Mouse (Mus musculus): ENCODE measurements at regions not wholly inside any gene's neighbourhood (a gene's known extent, or its start where the extent isn't known, plus 50 kb on each side); places are given as distances from the start of the nearest gene placed in this dataset.

GRCm38 (mm10) chr17:83276000-83276891 lies 61.2 kb downstream of the Pkdcc start:
- Histone ChIP-seq H3K4me1 (ENCODE audit: control insufficient read depth, insufficient read depth, low read length) (peaks cover 10% of the 10 kb centered on the region), H3K4me3 (replicated peaks; ENCODE audit: extremely low read depth, low read depth, low read length) (peak overlapping the region; percentile 50)
- TF ChIP-seq POLR2A (IDR thresholded peaks at IDR 0.05; ENCODE audit: borderline replicate concordance, extremely low read depth, low read depth, low read length) (peak; percentile 91; the same call in 1 of the 2 replicates), CTCF (IDR thresholded peaks at IDR 0.05; ENCODE audit: insufficient read depth, low read length) (no peak)
- DNase-seq: peak; percentile 80
- 1% methylated on average over 64 of the region's 64 CpGs for WGBS

- DNase-seq: peak; percentile 47
- Histone ChIP-seq H3K4me3 (replicated peaks; ENCODE audit: extremely low read depth, low read depth, low read length) (peak overlapping the region; percentile 66), H3K4me1 (ENCODE audit: control insufficient read depth, insufficient read depth, low read length) (peaks cover 10% of the 10 kb centered on the region)
- WGBS: 15% methylated on average over 26 of the region's 26 CpGs
- TF ChIP-seq POLR2A (IDR thresholded peaks at IDR 0.05; ENCODE audit: borderline replicate concordance, extremely low read depth, low read depth, low read length) (peak; percentile 50; the same call in 1 of the 2 replicates), CTCF (IDR thresholded peaks at IDR 0.05; ENCODE audit: insufficient read depth, low read length) (no peak)
Measured at GRCm38 (mm10) chr17:83277117-83277947, 62.2 kb downstream of the Pkdcc start.

GRCm38 (mm10) chr17:83277948-83278924 lies 63.1 kb downstream of the Pkdcc start:
- WGBS: 64% methylated on average over 14 of the region's 14 CpGs

GRCm38 (mm10) chr17:83283328-83283727 lies 67.4 kb upstream of the Eml4 start:
- DNase-seq: no peak
- Histone ChIP-seq H3K4me3 (replicated peaks; ENCODE audit: extremely low read depth, low read depth, low read length) (no peak overlapping the region), H3K4me1 (ENCODE audit: control insufficient read depth, insufficient read depth, low read length) (no peaks in the 10 kb centered on the region)
- 64% methylated on average over 3 of the region's 3 CpGs for WGBS
- TF ChIP-seq CTCF (IDR thresholded peaks at IDR 0.05; ENCODE audit: insufficient read depth, low read length): no peak
- no peak for TF ChIP-seq POLR2A (IDR thresholded peaks at IDR 0.05; ENCODE audit: borderline replicate concordance, extremely low read depth, low read depth, low read length)

More at GRCm38 (mm10) chr17:83277948-83278924, 63.1 kb downstream of the Pkdcc start:
- DNase-seq: no peak
- peaks cover 10% of the 10 kb centered on the region for H3K4me1 ChIP-seq (ENCODE audit: control insufficient read depth, insufficient read depth, low read length)
- TF ChIP-seq CTCF (IDR thresholded peaks at IDR 0.05; ENCODE audit: insufficient read depth, low read length) (no peak), POLR2A (IDR thresholded peaks at IDR 0.05; ENCODE audit: borderline replicate concordance, extremely low read depth, low read depth, low read length) (no peak)
- peak overlapping the region; percentile 10 for H3K4me3 ChIP-seq (replicated peaks; ENCODE audit: extremely low read depth, low read depth, low read length)

- TF ChIP-seq CTCF (IDR thresholded peaks at IDR 0.05; ENCODE audit: insufficient read depth, low read length): no peak
- no peak for TF ChIP-seq POLR2A (IDR thresholded peaks at IDR 0.05; ENCODE audit: borderline replicate concordance, extremely low read depth, low read depth, low read length)
- WGBS: 68% methylated on average over 6 of the region's 6 CpGs
- Histone ChIP-seq H3K4me3 (replicated peaks; ENCODE audit: extremely low read depth, low read depth, low read length) (no peak overlapping the region), H3K4me1 (ENCODE audit: control insufficient read depth, insufficient read depth, low read length) (no peaks in the 10 kb centered on the region)
- no peak for DNase-seq
Measured at GRCm38 (mm10) chr17:83287381-83288142, 63.2 kb upstream of the Eml4 start.

GRCm38 (mm10) chr17:83288143-83288492 lies 62.6 kb upstream of the Eml4 start:
- Histone ChIP-seq H3K4me3 (replicated peaks; ENCODE audit: extremely low read depth, low read depth, low read length) (no peak overlapping the region), H3K4me1 (ENCODE audit: control insufficient read depth, insufficient read depth, low read length) (no peaks in the 10 kb centered on the region)
- no peak for DNase-seq
- TF ChIP-seq CTCF (IDR thresholded peaks at IDR 0.05; ENCODE audit: insufficient read depth, low read length): no peak
- no peak for TF ChIP-seq POLR2A (IDR thresholded peaks at IDR 0.05; ENCODE audit: borderline replicate concordance, extremely low read depth, low read depth, low read length)
- WGBS: 38% methylated on average over 7 of the region's 7 CpGs

- no peak for DNase-seq
- no peak for TF ChIP-seq CTCF (IDR thresholded peaks at IDR 0.05; ENCODE audit: insufficient read depth, low read length)
- Histone ChIP-seq H3K4me1 (ENCODE audit: control insufficient read depth, insufficient read depth, low read length) (no peaks in the 10 kb centered on the region), H3K4me3 (replicated peaks; ENCODE audit: extremely low read depth, low read depth, low read length) (no peak overlapping the region)
- 55% methylated on average over 13 of the region's 13 CpGs for WGBS
Measured at GRCm38 (mm10) chr17:83295526-83296238, 55.0 kb upstream of the Eml4 start.
